8 mouse cellular contexts compared by ENCODE assay signal in the genomic region with DNA sequence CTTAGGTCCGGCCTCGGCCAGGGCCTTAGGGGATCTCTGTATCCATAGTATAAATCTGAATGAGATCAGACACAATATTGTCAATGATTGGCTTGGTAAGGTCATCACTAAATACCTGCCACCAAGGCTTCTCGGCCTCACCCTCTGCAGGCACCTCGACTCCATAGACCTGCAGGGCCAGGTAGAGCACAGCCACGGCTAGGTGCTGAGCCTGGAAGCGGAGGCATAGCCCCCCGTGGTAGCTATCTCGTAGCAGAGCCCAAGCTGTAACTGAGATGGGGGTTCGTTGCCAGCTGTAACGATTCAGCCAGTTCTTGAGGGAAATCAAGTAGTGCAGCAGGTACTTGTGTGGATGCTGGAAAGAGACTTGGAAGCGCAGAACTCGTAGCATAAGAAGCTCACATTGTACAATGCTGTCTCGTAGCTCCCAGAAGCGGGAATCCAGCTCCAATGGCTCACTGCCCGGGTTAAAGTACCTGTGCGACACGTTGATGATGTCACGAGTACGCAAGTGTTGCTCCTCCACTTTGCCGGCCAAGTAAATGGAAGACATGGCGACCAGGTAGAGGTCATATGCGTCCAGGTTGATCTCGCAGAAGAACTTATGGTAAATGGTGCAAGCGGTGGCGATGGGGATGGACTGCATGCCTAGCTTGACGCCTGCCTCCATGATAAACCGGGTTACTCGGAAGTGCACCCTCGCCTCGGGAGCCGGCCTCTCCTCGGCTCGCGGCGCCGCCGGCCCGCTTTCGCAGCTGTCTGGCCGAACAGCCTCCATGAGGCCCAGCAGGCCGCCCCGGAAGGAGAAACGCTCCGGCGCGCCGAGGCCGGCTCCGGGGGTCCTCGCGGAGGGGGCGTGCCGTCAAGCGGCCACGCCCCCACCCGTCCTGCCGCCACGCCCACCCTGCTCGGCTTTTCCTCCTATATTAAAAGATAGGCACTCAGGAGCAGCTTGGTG. TPM values are rescaled to one million over a fixed set of nuclear protein-coding genes. Genes with fewer than 3 reads are reported as not detected.
A peak's percentile ranks its signal among the peaks of the same experiment; 100 is the strongest.
DNase-seq lines count a peak whose midpoint lies in the region; ATAC-seq lines count a peak whose summit lies in the region.

Ccnq (minus strand) TSS at position 845 of the 958 bp plus-strand sequence.

- H3K9ac ChIP-seq in forebrain, embryonic 11.5 days (ENCODE audit: low read length), result peak within 1 kb of the TSS; percentile 77
- H3K9ac ChIP-seq in heart, embryonic 16.5 days (ENCODE audit: low read length), result peak within 1 kb of the TSS; percentile 77
- H3K9ac ChIP-seq in neural tube, embryonic 14.5 days (replicated peaks; ENCODE audit: low read depth, low read length), result peak within 1 kb of the TSS; percentile 60

- peak; percentile 84 for DNase-seq in ES-CJ7 (ENCODE audit: low read depth, low spot score)
- DNase-seq in c-Kit-positive CD71-positive TER-119-positive erythroid progenitor cells, embryonic 14.5 days (ENCODE audit: low spot score), result peak; percentile 76
- peak; percentile 89 for DNase-seq in forebrain, embryonic 11.5 days (ENCODE audit: low spot score)
- DNase-seq in kidney, postnatal 25 days, result peak; percentile 78 to 88
- peak; percentile 74 to 79 for DNase-seq in lung, adult 18-20 months
- DNase-seq in testis, postnatal 10 days (ENCODE audit: low spot score), result peak; percentile 89

- no peaks in the 10 kb centered on the region for H3K27me3 ChIP-seq in forebrain, embryonic 11.5 days (ENCODE audit: control insufficient read depth, insufficient read depth, low read length)
- no peaks in the 10 kb centered on the region for H3K27me3 ChIP-seq in heart, embryonic 16.5 days (ENCODE audit: control insufficient read depth, insufficient read depth, low read length)
- H3K27me3 ChIP-seq in neural tube, embryonic 14.5 days (ENCODE audit: control insufficient read depth, insufficient read depth, low read length), result no peaks in the 10 kb centered on the region

- 0 out of 2 replicates have a peak within 1 kb of the TSS, but pooled peaks have one; percentile 38 for H3K27ac ChIP-seq in forebrain, embryonic 11.5 days (ENCODE audit: low read depth, low read length)
- H3K27ac ChIP-seq in heart, embryonic 16.5 days (ENCODE audit: low read length), result peak within 1 kb of the TSS; percentile 61
- H3K27ac ChIP-seq in neural tube, embryonic 14.5 days (ENCODE audit: low read depth, low read length), result peak within 1 kb of the TSS; percentile 86

- H3K36me3 ChIP-seq in forebrain, embryonic 11.5 days (ENCODE audit: control insufficient read depth, insufficient read depth, low read length), result no peaks in the 10 kb centered on the region
- H3K36me3 ChIP-seq in heart, embryonic 16.5 days (ENCODE audit: control insufficient read depth, insufficient read depth), result no peaks in the 10 kb centered on the region
- H3K36me3 ChIP-seq in neural tube, embryonic 14.5 days (ENCODE audit: control insufficient read depth, insufficient read depth, low read length), result no peaks in the 10 kb centered on the region

- peak; percentile 83 for ATAC-seq in forebrain, embryonic 11.5 days (replicated peaks; ENCODE audit: low FRiP score)
- ATAC-seq in heart, embryonic 16.5 days (replicated peaks; ENCODE audit: extremely low read depth, insufficient read depth, low FRiP score), result peak; percentile 86
- ATAC-seq in neural tube, embryonic 14.5 days (ENCODE audit: low read depth), result peak; percentile 93

- H3K9me3 ChIP-seq in forebrain, embryonic 11.5 days (ENCODE audit: control insufficient read depth, low read length), result no peaks in the 10 kb centered on the region
- H3K9me3 ChIP-seq in heart, embryonic 16.5 days (replicated peaks; ENCODE audit: control insufficient read depth, low read length), result no peaks in the 10 kb centered on the region
- H3K9me3 ChIP-seq in neural tube, embryonic 14.5 days (ENCODE audit: control insufficient read depth, low read length), result no peaks in the 10 kb centered on the region

- WGBS in forebrain, embryonic 11.5 days, result 11% methylated on average over 57 of the region's 59 CpGs
- WGBS in heart, embryonic 16.5 days, result 10% methylated on average over 56 of the region's 59 CpGs
- WGBS in neural tube, embryonic 14.5 days, result 9% methylated on average over 55 of the region's 59 CpGs

- peak within 1 kb of the TSS; percentile 76 for H3K4me2 ChIP-seq in forebrain, embryonic 11.5 days (ENCODE audit: low read depth, low read length, severe bottlenecking)
- H3K4me2 ChIP-seq in heart, embryonic 16.5 days (ENCODE audit: low read depth, low read length), result peak within 1 kb of the TSS; percentile 71
- H3K4me2 ChIP-seq in neural tube, embryonic 14.5 days (ENCODE audit: low read depth, low read length), result peak within 1 kb of the TSS; percentile 73

- H3K4me3 ChIP-seq in forebrain, embryonic 11.5 days (ENCODE audit: low read depth, low read length), result peak within 1 kb of the TSS; percentile 63
- H3K4me3 ChIP-seq in heart, embryonic 16.5 days (ENCODE audit: low read length), result peak within 1 kb of the TSS; percentile 64
- peak within 1 kb of the TSS; percentile 55 for H3K4me3 ChIP-seq in neural tube, embryonic 14.5 days (ENCODE audit: low read depth, low read length)

- H3K4me1 ChIP-seq in forebrain, embryonic 11.5 days (replicated peaks; ENCODE audit: control insufficient read depth, insufficient read depth, low read length), result no peaks in the 10 kb centered on the region
- peaks cover 7% of the 10 kb centered on the region for H3K4me1 ChIP-seq in heart, embryonic 16.5 days (ENCODE audit: control insufficient read depth, insufficient read depth, low read length)
- peaks cover 6% of the 10 kb centered on the region; the same call in 1 of the 2 replicates for H3K4me1 ChIP-seq in neural tube, embryonic 14.5 days (ENCODE audit: control insufficient read depth, insufficient read depth, low read length)

RNA-seq across cellular contexts. Expression of gene Ccnq, which starts in this region (rescaled TPM):
- polyA plus RNA-seq in forebrain, embryonic 11.5 days (2014; fragmentation: Nextera tagmentation; extraction: Ambion mirVana), result 35.9 and 43.4 TPM in 2 replicates
- 27.8 and 30.9 TPM in 2 replicates for polyA plus RNA-seq in heart, embryonic 16.5 days (2015; fragmentation: Nextera tagmentation; extraction: Ambion mirVana)
- 34.0 and 37.8 TPM in 2 replicates for polyA plus RNA-seq in neural tube, embryonic 14.5 days (2014; fragmentation: Nextera tagmentation; extraction: Ambion mirVana)

Comparison
In these comparisons a context has a peak if more than half of its experiments do, and no peak if none do; other contexts are left out.
1. Peak in every context shown above with its lines: DNase-seq, ATAC-seq, H3K4me3 ChIP-seq and H3K27ac ChIP-seq.